8 mouse cellular contexts compared by ENCODE assay signal in the genomic region with DNA sequence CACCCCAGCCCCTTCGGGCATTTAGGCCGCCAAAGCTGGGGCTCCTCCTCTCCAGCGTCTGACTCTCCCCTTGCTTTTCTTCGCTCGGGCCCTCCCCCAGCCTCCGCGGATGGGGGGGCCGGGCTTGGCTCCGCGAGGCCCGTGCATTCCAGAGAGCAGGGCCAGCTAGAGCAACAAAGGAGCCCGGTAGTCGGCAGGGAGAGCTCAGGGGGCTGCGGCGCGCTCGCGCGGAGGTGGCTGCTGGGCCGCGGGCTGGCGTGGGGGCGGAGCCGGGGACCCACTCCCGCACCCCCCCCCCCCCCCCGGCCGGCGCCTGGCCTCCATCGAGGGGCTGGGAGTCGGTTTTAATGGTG. TPM values are rescaled to one million over a fixed set of nuclear protein-coding genes. Genes with fewer than 3 reads are reported as not detected.
DNase-seq lines count a peak whose midpoint lies in the region; ATAC-seq and TF ChIP-seq lines count a peak whose summit lies in the region.

A gene (plus strand): TSS at position 168 of the 353 bp plus-strand sequence.

- peak within 1 kb of the TSS; percentile 88 for H3K4me2 ChIP-seq in embryonic facial prominence, embryonic 11.5 days (ENCODE audit: low read depth, low read length)
- peak within 1 kb of the TSS; percentile 85 for H3K4me2 ChIP-seq in liver, embryonic 11.5 days
- H3K4me2 ChIP-seq in neural tube, embryonic 12.5 days (replicated peaks), result peak within 1 kb of the TSS; percentile 79

- H3K36me3 ChIP-seq in embryonic facial prominence, embryonic 11.5 days (replicated peaks; ENCODE audit: control insufficient read depth, insufficient read depth, low read depth, low read length), result peaks cover 2% of the 10 kb centered on the region; the same call in 1 of the 2 replicates
- no peaks in the 10 kb centered on the region for H3K36me3 ChIP-seq in kidney, adult 2 months (ENCODE audit: control insufficient read depth, insufficient read depth, low read length)
- H3K36me3 ChIP-seq in liver, embryonic 11.5 days (ENCODE audit: control insufficient read depth, insufficient read depth, low read length), result no peaks in the 10 kb centered on the region
- H3K36me3 ChIP-seq in neural tube, embryonic 12.5 days, result 0 out of 2 replicates have a peak, but pooled peaks cover 5% of the 10 kb centered on the region

- no peaks in the 10 kb centered on the region for H3K9me3 ChIP-seq in embryonic facial prominence, embryonic 11.5 days (replicated peaks; ENCODE audit: control insufficient read depth, low read length)
- no peaks in the 10 kb centered on the region for H3K9me3 ChIP-seq in liver, embryonic 11.5 days (ENCODE audit: control insufficient read depth, low read length)
- no peaks in the 10 kb centered on the region for H3K9me3 ChIP-seq in neural tube, embryonic 12.5 days

- WGBS in embryonic facial prominence, embryonic 11.5 days, result under 1% methylated on average over 22 of the region's 30 CpGs
- 1% methylated on average over 28 of the region's 30 CpGs for WGBS in kidney, adult 2 months
- WGBS in liver, embryonic 11.5 days, result under 1% methylated on average over 17 of the region's 30 CpGs
- 3% methylated on average over 22 of the region's 30 CpGs for WGBS in neural tube, embryonic 12.5 days

- TF ChIP-seq CTCF in kidney, adult 2 months (conservative IDR thresholded peaks at IDR 0.05; ENCODE audit: insufficient read depth, insufficient read length, low read depth, low read length), result no peak

- no peaks in the 10 kb centered on the region for H3K27me3 ChIP-seq in embryonic facial prominence, embryonic 11.5 days (ENCODE audit: control insufficient read depth, insufficient read depth, low read length)
- no peaks in the 10 kb centered on the region; the same call in 1 of the 2 replicates for H3K27me3 ChIP-seq in kidney, adult 2 months (replicated peaks; ENCODE audit: control insufficient read depth, insufficient read depth, low read length)
- H3K27me3 ChIP-seq in liver, embryonic 11.5 days (replicated peaks; ENCODE audit: control insufficient read depth, insufficient read depth, low read length), result peaks cover 20% of the 10 kb centered on the region
- no peaks in the 10 kb centered on the region for H3K27me3 ChIP-seq in neural tube, embryonic 12.5 days (replicated peaks)

- H3K9ac ChIP-seq in embryonic facial prominence, embryonic 11.5 days (replicated peaks; ENCODE audit: low read length), result peak within 1 kb of the TSS; percentile 98
- peak within 1 kb of the TSS; percentile 88 for H3K9ac ChIP-seq in liver, embryonic 11.5 days (ENCODE audit: low read depth, low read length)
- peak within 1 kb of the TSS; percentile 95 for H3K9ac ChIP-seq in neural tube, embryonic 12.5 days

- H3K27ac ChIP-seq in embryonic facial prominence, embryonic 11.5 days (replicated peaks; ENCODE audit: low read depth, low read length), result peak within 1 kb of the TSS; percentile 96
- H3K27ac ChIP-seq in kidney, adult 2 months (ENCODE audit: insufficient read depth, low read depth, low read length), result peak within 1 kb of the TSS; percentile 80
- peak within 1 kb of the TSS; percentile 76 for H3K27ac ChIP-seq in liver, embryonic 11.5 days (ENCODE audit: low read depth, low read length)
- H3K27ac ChIP-seq in neural tube, embryonic 12.5 days, result peak within 1 kb of the TSS; percentile 74

- H3K4me1 ChIP-seq in embryonic facial prominence, embryonic 11.5 days (ENCODE audit: control insufficient read depth, insufficient read depth, low read length), result no peaks in the 10 kb centered on the region
- H3K4me1 ChIP-seq in kidney, adult 2 months (ENCODE audit: control insufficient read depth, insufficient read depth, low read length), result peaks cover 7% of the 10 kb centered on the region
- H3K4me1 ChIP-seq in liver, embryonic 11.5 days (replicated peaks; ENCODE audit: control insufficient read depth, insufficient read depth, low read length), result peaks cover 13% of the 10 kb centered on the region; the same call in 1 of the 2 replicates
- H3K4me1 ChIP-seq in neural tube, embryonic 12.5 days, result peaks cover 10% of the 10 kb centered on the region

- peak; percentile 13 to 34 for DNase-seq in right cerebral cortex, adult 2 months (ENCODE audit: low spot score in 2 of 2)
- DNase-seq in right cerebral cortex, adult 18-20 months, result no peak
- DNase-seq in embryonic facial prominence, embryonic 11.5 days (ENCODE audit: low spot score), result peak; percentile 93
- peak; percentile 58 for DNase-seq in heart, adult 8-10 months (ENCODE audit: low spot score)
- DNase-seq in kidney, adult 2 months, result peak; percentile 82
- DNase-seq in liver, embryonic 11.5 days (ENCODE audit: low spot score), result peak; percentile 85
- peak; percentile 86 for DNase-seq in thymus, postnatal 4 days

- peak; percentile 21 for TF ChIP-seq POLR2A in kidney, adult 2 months (IDR thresholded peaks at IDR 0.05; ENCODE audit: low read depth, low read length)

- ATAC-seq in embryonic facial prominence, embryonic 11.5 days (replicated peaks; ENCODE audit: insufficient number of reproducible peaks, low FRiP score, low TSS enrichment, low read depth), result peak; percentile 98
- peak; percentile 82 for ATAC-seq in liver, embryonic 11.5 days (replicated peaks; ENCODE audit: low FRiP score)
- ATAC-seq in neural tube, embryonic 12.5 days (ENCODE audit: low FRiP score, low read depth), result peak; percentile 95

- peak within 1 kb of the TSS; percentile 64 for H3K4me3 ChIP-seq in embryonic facial prominence, embryonic 11.5 days (ENCODE audit: low read depth, low read length)
- H3K4me3 ChIP-seq in kidney, adult 2 months (ENCODE audit: insufficient read depth, low read depth, low read length), result peak within 1 kb of the TSS; percentile 76
- peak within 1 kb of the TSS; percentile 75 for H3K4me3 ChIP-seq in liver, embryonic 11.5 days (ENCODE audit: low read depth, low read length)
- peak within 1 kb of the TSS; percentile 91 for H3K4me3 ChIP-seq in neural tube, embryonic 12.5 days

RNA-seq across cellular contexts. Expression of the gene that starts here (rescaled TPM):
- polyA plus RNA-seq in embryonic facial prominence, embryonic 11.5 days (2014; fragmentation: Nextera tagmentation; extraction: Ambion mirVana), result 47.2 and 49.4 TPM in 2 replicates
- 1 to 10 TPM; 6.9 to 9.2 (median 7.7) TPM for total RNA-seq in heart, adult 8-10 months (2022)
- 53.4 and 59.5 TPM in 2 replicates for polyA plus RNA-seq in kidney, adult 2 months (2012; rRNA removed)
- polyA plus RNA-seq in liver, embryonic 11.5 days (2014; fragmentation: Nextera tagmentation; extraction: Ambion mirVana), result 22.3 and 22.5 TPM in 2 replicates
- polyA plus RNA-seq in neural tube, embryonic 12.5 days (2016; fragmentation: Nextera tagmentation; extraction: Ambion mirVana), result 36.5 and 41.9 TPM in 2 replicates
